Mouse (Mus musculus) heart, postnatal 0 days (tissue): ENCODE measurements around the gene Serpina16.

Experiments
- CTCF ChIP-seq: IDR thresholded peaks from 2 replicates; pipeline ENCODE4 v1.5.1; 2016; ENCODE audit warnings: antibody characterized with exemption, control low read depth, low read depth
- EP300 ChIP-seq: IDR thresholded peaks from 2 replicates; pipeline ENCODE4 v1.6.1; 2016; ENCODE audit warnings: antibody characterized with exemption, low read depth

DNA sequence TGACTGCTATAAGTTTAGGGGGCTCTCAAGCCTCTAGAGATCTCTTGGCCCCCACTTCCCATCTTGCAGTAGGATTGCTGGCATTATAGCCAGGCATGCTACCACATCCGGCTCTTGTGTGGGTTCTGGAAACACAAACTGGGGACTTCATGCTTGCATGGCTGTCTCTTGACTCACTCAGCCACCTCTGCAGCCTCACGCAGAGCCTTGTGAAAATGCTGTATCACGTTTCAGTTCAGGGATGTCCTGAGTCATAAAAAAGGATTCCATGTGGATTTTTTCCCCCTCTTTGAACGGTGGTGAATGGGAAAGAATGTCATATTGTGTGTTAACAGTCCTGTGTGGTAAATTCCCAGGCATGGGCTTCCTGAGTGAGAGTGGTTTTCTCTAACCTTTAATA is 7.8 kb upstream of the Serpina16 start:
- TF ChIP-seq CTCF: no peak
- TF ChIP-seq EP300: no peak
